Mouse (Mus musculus) cerebellum, adult 8-10 months (tissue): ENCODE measurements at regions not wholly inside any gene's neighbourhood (a gene's known extent, or its start where the extent isn't known, plus 50 kb on each side); places are given as distances from the start of the nearest gene placed in this dataset.

ENCODE experiments used
- DNase-seq: peaks from one replicate; pipeline ENCODE4 v3.0.0; 2022

DNA sequence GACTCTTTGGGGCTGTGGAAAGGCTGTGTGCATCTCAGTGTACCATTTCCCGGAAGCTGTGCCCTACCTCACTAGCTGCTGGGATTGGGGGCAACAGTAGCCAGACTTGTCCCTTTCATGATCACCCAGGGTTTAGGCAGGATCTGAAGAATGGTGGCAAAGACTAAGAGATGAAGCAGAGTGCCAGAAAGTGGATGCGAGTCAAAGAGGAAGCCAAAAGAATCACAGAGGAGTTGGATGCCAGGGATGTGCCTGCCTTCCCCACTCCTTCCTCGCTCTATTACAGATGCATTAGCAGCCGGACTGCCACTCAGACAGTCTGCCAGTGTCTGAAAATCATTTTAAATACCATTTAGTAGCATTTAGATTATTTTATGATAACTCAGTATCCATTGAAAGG, 271.5 kb upstream of the Slc24a2 start:
- no peak for DNase-seq

DNA sequence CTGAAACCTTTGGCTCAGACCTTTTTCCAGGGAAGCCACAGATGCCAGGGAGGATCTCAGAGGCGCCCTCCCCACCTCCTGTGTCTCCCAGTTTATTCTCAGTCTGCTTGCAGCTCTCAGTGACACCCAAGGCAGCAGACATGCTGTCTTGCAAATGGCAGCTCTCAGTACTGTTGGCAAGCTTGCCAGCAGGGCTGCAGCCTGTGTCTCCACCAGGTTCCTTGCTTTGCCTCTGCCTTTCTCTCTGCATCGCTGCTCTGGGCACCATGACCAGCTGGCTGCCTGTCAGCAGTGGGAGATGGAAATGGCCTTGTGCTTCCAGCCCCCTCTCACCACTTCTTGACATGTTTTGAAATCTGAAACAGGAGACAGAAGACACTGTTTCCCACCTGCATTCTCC, 270.2 kb upstream of the Slc24a2 start:
- DNase-seq, result no peak

DNA sequence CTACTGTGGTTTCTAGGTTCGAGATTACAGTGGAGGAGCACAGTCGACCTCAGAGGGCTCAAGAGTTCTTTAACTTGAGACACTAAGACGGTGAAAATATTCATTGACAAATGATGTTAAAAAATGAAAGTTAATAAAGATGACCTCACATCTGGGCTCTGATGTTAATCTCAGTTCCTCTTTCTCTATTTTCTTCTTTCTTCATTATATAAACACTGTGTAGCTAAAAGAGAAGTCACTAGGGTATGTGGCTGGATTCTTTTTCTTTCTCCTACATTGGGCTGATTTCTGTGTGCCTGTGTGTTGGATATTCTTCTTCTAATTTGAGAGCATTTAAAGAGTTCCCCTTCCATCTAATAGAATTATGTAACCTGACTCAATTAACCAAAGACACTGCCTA, 257.5 kb upstream of the Slc24a2 start:
- no peak for DNase-seq

DNA sequence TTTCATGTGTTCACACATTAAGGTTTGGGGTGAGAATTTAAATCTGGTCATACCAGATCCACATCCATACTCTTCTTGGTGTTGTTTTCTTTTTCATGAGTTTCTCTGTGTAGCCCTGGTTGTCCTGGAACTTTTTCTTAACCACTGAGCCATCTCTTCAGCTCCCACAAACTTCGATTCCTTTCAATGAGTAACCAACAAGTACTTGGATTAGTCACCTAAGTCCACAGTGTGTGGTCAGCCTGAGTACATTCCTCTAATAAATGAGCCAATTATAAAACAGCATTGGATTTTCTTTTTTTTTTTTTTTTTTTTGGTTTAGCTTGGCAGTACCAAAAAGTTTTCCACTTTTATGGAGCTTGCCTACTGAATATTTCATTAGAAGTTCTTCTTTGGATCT, 245.3 kb upstream of the Slc24a2 start:
- no peak for DNase-seq

DNA sequence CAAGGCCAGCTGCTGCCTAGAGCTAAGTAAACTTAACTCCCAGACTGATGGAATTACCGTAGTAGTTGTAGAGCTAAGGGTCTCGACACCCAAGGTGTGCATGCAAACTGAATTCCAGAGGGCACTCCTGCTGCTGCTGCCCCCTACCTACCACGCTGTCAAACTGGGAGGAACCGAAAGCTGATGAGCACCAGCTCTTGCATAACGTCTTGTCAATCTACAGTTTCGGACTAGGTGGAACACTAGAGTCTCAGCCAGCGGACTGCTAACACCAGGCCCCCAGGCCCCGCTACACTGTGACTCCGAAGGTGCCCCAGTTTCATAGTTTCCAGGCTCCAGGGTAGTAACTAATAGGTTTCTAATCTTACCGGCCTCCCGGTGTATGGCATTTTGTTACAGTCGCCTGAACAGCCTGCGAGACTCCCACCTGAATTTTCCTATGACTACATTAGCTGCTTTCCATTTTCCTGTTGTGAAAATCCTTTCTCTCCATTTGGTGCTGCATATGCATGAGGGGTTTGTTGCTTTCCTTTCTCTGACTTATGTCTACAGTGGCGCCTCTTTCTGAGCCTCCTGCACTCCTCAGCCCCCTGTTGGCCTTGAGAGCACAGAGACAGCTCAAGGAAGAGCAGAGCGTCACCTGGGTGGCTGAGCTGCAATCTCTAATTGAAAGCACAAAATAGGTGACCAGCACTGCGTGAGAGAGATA, 243.2 kb upstream of the Slc24a2 start:
- no peak for DNase-seq

- DNase-seq, result no peak
Observed at GRCm38 (mm10) chr4:87472787-87473186, 242.5 kb upstream of the Slc24a2 start.

DNA sequence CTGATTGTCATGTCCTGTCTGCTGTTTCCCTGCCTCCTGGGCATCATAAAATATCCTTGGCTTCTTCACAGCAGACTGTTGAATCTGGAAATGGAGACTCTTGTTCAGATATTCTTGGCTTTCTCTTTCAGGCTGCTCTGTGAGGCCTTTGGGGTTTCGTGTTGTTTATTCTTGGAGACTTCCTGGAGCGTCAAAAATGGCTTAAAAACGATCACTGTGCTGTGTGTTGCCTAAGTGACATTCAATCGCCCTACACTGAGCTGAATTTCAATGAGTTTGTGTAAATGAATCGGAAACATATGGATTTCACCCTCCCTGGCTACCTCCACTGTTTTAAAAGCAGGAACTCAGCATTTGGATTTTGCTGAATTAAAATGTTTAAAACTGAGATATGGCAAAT, 241.1 kb upstream of the Slc24a2 start:
- DNase-seq, result no peak

- no peak for DNase-seq
Observed at GRCm38 (mm10) chr4:87467600-87467999, 237.3 kb upstream of the Slc24a2 start.

DNA sequence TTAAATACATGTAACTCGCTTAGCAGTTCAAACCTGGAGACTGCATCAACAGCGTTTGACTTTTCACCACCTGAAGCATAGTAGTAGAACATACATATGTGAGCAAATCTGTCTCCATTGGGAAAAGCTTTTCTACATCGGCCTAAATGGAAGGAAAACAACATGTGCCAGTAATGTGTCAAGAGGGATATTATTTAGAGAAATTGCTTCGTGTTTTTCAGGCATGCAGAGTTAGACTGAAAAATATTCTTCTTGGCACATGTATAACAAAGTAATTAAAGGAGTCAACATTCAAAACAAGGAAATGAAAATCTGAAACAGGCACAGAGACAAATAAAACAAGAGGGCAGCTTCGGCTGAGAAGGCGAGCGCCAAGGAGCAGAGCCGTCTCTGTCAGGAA, 236.7 kb upstream of the Slc24a2 start:
- DNase-seq, result no peak

DNA sequence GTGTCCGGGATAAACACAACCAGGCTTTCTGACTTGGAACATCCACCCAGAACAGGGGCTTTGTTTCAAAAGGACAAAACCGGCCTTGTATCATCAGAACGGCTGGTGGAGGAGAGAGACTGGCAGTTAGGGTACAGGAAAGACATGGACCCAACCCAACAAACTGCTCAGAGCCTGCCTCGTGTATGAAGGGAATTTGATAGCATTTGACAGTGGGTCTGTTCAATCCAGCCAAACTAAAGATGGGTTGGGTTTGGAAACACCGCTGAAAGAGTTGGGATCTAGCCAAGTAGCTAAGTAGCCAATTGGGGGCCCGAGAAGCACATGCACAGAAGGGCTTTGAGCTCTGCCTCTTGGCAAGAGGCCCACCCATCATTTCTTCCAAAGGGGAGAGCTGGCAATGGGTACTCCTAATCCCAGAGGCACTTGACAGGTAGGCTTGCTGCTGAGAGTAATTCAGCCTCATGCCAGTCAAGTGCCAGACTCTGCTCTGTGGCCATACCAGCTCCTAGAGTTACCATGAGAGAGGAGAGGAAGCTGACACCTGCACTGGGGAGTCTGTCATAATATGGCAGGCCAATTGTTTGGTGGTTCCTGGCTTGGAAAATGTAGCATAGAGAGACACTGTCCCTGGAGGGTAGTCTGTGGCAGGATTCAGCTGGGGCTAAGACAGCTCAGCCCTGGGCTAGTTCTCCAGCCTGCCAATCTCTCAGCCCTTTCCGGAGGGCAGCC, 231.1 kb upstream of the Slc24a2 start:
- DNase-seq, result peak; percentile 14

DNA sequence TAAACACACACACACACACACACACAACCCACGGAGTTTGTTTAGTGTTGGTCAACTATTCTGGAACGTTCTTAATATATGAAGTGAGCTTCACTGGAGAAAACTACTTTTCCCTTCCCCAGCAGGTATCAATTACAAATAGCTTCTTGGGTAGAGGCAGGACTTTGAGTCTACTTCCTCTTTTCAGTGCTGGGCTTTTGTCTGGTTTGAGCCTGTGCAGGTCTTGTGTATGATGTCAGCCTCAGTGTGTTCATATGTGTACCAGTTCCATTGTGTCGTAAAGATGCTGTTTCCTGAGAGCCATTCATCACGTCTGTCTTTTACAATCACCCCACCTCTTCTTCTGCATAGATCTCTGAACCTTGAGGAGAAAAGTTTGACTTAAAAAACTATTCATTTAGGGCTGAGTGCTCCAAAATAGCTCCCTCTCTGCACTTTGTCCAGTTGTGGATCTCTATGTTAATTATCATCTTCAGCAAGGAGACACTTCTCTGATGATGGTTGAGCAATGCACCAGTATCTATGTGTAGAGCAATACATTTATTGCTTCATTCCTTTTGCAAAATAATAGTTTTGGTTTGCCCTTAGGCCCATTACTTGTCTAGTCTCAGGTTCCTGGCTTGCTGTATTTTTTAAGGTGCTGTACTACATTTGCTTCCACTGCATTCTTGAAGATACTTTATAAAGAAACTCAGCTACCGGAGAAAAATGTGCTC, 225.7 kb upstream of the Slc24a2 start:
- no peak for DNase-seq

DNA sequence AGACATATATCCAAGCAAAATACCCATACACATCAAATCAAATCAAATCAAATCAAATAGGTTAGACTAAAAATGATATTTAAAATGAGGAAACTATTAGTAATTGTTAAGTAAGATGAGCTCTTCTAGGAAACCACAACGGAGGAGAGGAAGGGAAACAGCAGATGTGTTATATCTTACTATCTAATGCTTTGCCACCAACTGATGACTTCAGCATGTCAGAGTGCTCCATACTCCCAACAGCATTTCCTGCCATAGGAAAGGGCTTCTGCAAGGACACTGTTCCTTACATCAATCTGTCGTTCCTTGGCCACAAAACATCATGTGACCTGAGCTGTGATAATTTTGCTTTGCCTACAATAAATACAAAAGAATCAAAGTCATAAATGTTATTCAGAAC, 221.8 kb upstream of the Slc24a2 start:
- no peak for DNase-seq

DNA sequence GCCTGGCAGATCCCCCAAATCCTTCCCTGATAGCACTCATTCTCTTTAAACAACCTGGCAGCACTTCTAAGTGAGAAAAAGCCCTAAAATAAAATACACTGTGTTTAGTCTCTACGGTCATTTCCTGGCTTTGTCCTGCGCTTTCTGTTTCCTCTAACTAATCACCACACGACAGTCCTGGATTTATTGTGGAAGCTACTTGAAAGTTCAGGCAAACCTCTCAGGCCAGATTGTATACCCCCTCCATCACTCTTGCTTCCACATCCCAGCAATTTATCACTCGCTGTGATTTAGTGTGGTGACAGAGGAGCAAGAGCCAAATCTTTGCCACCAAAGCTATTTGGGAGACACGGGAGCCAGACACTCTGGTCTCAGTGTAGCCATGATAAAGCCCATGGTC, 221.0 kb upstream of the Slc24a2 start:
- no peak for DNase-seq

DNA sequence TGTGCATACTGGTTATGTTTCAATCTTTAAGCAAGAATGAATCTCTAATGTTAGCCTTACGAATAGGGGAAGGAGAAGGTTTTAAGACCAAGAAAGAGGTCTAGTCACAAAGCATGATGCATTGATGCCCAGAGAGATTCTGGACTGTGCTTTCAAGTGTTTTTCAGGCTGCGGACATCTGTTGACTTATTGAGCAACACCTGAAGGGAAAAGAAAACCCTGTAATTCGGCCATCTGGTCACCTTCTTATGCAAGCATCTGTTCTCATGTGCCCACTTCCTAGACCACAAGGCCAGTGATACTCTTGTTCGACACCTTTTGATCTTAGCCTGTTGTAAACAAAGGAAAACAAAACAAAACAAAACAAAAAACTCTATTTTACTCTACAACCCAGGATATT, 218.1 kb upstream of the Slc24a2 start:
- no peak for DNase-seq

DNA sequence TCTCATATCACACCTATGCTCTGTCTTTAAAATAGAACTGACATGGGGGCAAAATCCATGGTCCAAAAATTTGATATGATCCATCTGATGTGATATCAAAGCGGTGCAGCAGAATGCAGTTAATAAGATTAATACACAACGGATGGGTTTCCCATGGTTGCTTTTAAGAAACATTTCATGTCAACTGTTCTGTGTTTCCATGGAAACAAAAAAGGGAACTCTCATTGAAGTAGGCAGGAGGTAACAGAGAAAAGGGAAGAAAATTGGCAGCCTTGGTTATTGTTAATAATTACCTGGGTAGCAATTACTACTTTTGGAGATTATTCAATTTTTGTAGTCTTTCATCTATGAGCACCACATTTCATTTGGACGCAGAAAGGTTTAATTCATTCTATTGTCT, 216.6 kb upstream of the Slc24a2 start:
- DNase-seq, result no peak

DNA sequence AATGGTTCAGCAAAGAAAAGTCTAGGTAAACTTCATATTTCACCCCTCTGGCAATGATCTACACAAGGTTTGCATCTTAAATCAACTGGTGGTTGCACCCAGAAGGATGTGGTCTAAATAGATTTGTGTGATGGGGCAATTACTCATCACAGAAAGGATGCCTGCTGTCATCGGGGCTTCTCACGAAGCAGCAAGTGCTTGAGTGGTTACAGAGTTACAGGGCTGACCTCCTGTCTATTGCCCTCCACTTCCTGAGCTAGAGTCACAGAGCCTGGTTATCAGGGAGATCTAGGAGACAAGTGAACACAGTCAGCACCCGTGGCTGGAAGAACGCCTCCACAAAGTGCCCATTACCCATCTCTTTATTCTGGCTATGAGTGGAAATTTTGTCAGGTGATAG, 203.9 kb upstream of the Slc24a2 start:
- DNase-seq, result no peak

DNA sequence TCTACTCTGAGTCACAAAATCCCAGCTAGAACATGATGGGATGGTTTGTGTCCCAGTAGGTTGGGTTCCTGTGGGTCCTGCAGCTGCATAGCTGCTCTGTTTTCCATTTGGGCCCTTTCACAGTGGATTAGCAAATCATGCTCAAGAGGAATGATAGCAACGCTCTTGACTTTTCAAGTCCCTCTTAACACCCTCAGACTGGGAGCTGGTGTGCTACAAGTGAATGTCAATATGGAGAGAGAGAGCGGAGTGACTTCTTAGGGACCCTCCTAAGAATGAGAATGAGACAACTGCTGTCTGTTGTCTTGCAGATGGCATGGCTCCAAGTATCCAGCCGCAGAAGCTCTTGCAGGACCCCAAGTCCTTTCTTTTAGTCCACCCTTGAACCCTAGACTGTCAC, 198.1 kb upstream of the Slc24a2 start:
- DNase-seq, result no peak

DNA sequence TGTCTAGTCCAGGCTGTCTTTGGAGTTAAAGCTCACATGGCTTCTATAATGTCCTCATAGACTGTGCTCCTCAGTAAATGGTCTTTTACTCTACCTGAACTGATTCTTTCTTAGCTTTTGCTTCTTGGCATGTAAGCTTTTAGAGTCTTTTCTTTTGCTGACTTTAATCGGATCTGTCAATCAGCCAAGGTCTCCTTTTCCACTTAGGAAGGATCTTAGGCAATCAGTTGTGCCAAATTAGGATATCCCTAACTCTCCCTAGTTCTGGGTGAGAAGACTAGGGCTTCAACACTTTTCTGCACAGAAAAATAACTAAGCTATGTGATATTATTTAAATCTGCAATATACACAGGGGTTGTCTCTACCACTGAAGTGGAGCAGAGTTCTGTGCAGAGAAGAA, 193.8 kb upstream of the Slc24a2 start:
- DNase-seq, result no peak

GRCm38 (mm10) chr4:87422588-87422987, 192.3 kb upstream of the Slc24a2 start:
- no peak for DNase-seq

GRCm38 (mm10) chr4:87403354-87403753, 173.1 kb upstream of the Slc24a2 start:
- no peak for DNase-seq

- DNase-seq, result no peak
Observed at GRCm38 (mm10) chr4:87402173-87402556, 171.9 kb upstream of the Slc24a2 start.

GRCm38 (mm10) chr4:87401316-87402172, 171.3 kb upstream of the Slc24a2 start:
- DNase-seq, result peak; percentile 54

GRCm38 (mm10) chr4:87386835-87387234, 156.6 kb upstream of the Slc24a2 start:
- no peak for DNase-seq
